Mouse (Mus musculus) MEL (cell line): ENCODE measurements around the gene Tmie. TPM values are rescaled to one million over a fixed set of nuclear protein-coding genes. Genes with fewer than 3 reads are reported as not detected.

Source experiments
- DNase-seq: peaks from one replicate; pipeline ENCODE4 v3.0.0; 2011; ENCODE audit warnings: low read depth, low spot score
- H3K27ac ChIP-seq: 2 replicates; pipeline ENCODE4 v1.5.1; 2012; ENCODE audit warnings: low read depth, mild to moderate bottlenecking, control low read depth, low read length, moderate library complexity; ENCODE audit not compliant: control insufficient read depth
- H3K27me3 ChIP-seq, 2 experiments: fragments of 150-350 bp in 1 of 2; sonication (generic) in 1 of 2; 2 replicates each; pipeline ENCODE4 v1.6.1; 2012; ENCODE audit warnings: low read length in 2 of 2, mild to moderate bottlenecking in 2 of 2, improper control_type of control experiment in 1 of 2, moderate library complexity in 1 of 2; ENCODE audit not compliant: insufficient read depth in 2 of 2, control insufficient read depth in 1 of 2
- H3K36me3 ChIP-seq, 2 experiments: 2 replicates each; pipeline ENCODE4 v1.6.1; 2012 to 2014; ENCODE audit warnings: low read length in 2 of 2, improper control_type of control experiment in 1 of 2, inconsistent platforms in 1 of 2, mild to moderate bottlenecking in 1 of 2; ENCODE audit not compliant: insufficient read depth in 2 of 2, control insufficient read depth in 1 of 2
- H3K4me1 ChIP-seq, 2 experiments: fragments of 150-350 bp in 1 of 2; sonication (generic) in 1 of 2; 2 replicates each; pipeline ENCODE4 v1.6.1; 2012; ENCODE audit warnings: low read length in 2 of 2, improper control_type of control experiment in 1 of 2, mild to moderate bottlenecking in 1 of 2; ENCODE audit not compliant: insufficient read depth in 2 of 2, control insufficient read depth in 1 of 2
- H3K4me3 ChIP-seq, 2 experiments: fragments of 150-350 bp in 1 of 2; sonication (generic) in 1 of 2; 2 replicates each; pipeline ENCODE4 v1.5.1; 2012; ENCODE audit warnings: low read depth in 2 of 2, low read length in 2 of 2, mild to moderate bottlenecking in 2 of 2, moderate library complexity in 2 of 2, control low read depth in 1 of 2, improper control_type of control experiment in 1 of 2; ENCODE audit not compliant: control insufficient read depth in 1 of 2, insufficient read depth in 1 of 2
- H3K79me2 ChIP-seq: 2 replicates; pipeline ENCODE4 v1.6.1; 2012; ENCODE audit warnings: mild to moderate bottlenecking, low read length, moderate library complexity; ENCODE audit not compliant: control insufficient read depth, poor library complexity, insufficient read depth
- H3K9ac ChIP-seq: 2 replicates; pipeline ENCODE4 v1.6.1; 2012; ENCODE audit warnings: low read depth, mild to moderate bottlenecking, control low read depth, low read length, moderate library complexity; ENCODE audit not compliant: control insufficient read depth, poor library complexity, severe bottlenecking
- H3K9me3 ChIP-seq: fragments of 150-350 bp; sonication (generic); replicated peaks from 2 replicates; pipeline ENCODE4 v1.6.1; 2012; ENCODE audit warnings: mild to moderate bottlenecking, low read length, improper control_type of control experiment, moderate library complexity; ENCODE audit not compliant: insufficient read depth
- BHLHE40 ChIP-seq: IDR thresholded peaks from 2 replicates; pipeline ENCODE4 v1.6.1; 2012; ENCODE audit warnings: low read depth, mild to moderate bottlenecking, inconsistent platforms, low read length, improper control_type of control experiment, borderline replicate concordance
- CTCF ChIP-seq, 3 experiments: IDR thresholded peaks in 2 of 3; conservative IDR thresholded peaks in 1 of 3; 2 replicates each; pipeline ENCODE4 v1.5.1; 2011 to 2012; ENCODE audit warnings: low read length in 3 of 3, low read depth in 2 of 3, mild to moderate bottlenecking in 2 of 3, improper control_type of control experiment in 1 of 3, inconsistent platforms in 1 of 3, mixed read lengths in 1 of 3, moderate library complexity in 1 of 3; ENCODE audit not compliant: control insufficient read depth in 1 of 3, insufficient read depth in 1 of 3, poor library complexity in 1 of 3, severe bottlenecking in 1 of 3
- E2F4 ChIP-seq: IDR thresholded peaks from 2 replicates; pipeline ENCODE4 v1.6.1; 2011; ENCODE audit warnings: low read depth, low read length, improper control_type of control experiment, borderline replicate concordance
- ELF1 ChIP-seq: IDR thresholded peaks from 2 replicates; pipeline ENCODE4 v1.6.1; 2014; ENCODE audit warnings: low read depth, mild to moderate bottlenecking, inconsistent platforms, low read length, improper control_type of control experiment, moderate library complexity
- EP300 ChIP-seq, 2 experiments: IDR thresholded peaks; 2 replicates each; pipeline ENCODE4 v1.6.1; 2011; ENCODE audit warnings: improper control_type of control experiment in 2 of 2, low read length in 2 of 2, low read depth in 1 of 2, mild to moderate bottlenecking in 1 of 2
- ETS1 ChIP-seq: IDR thresholded peaks from 2 replicates; pipeline ENCODE4 v1.6.1; 2012; ENCODE audit warnings: low read depth, mild to moderate bottlenecking, inconsistent platforms, low read length, improper control_type of control experiment, moderate library complexity
- GABPA ChIP-seq: IDR thresholded peaks from 2 replicates; pipeline ENCODE4 v1.6.1; 2012; ENCODE audit warnings: low read depth, mild to moderate bottlenecking, inconsistent platforms, low read length, improper control_type of control experiment, moderate library complexity
- GATA1 ChIP-seq: IDR thresholded peaks from 2 replicates; pipeline ENCODE4 v1.6.1; 2011; ENCODE audit warnings: low read depth, low read length, improper control_type of control experiment
- HCFC1 ChIP-seq: IDR thresholded peaks from 2 replicates; pipeline ENCODE4 v1.6.1; 2012; ENCODE audit warnings: low read depth, mild to moderate bottlenecking, inconsistent platforms, low read length, improper control_type of control experiment, moderate library complexity
- JUND ChIP-seq: IDR thresholded peaks from 2 replicates; pipeline ENCODE4 v1.6.1; 2011; ENCODE audit warnings: low read depth, mild to moderate bottlenecking, improper control_type of control experiment, low read length
- MAZ ChIP-seq: IDR thresholded peaks from 2 replicates; pipeline ENCODE4 v1.6.1; 2012; ENCODE audit warnings: low read depth, mild to moderate bottlenecking, inconsistent platforms, low read length, improper control_type of control experiment
- MEF2A ChIP-seq: IDR thresholded peaks from 2 replicates; pipeline ENCODE4 v1.6.1; 2014; ENCODE audit warnings: low read depth, mild to moderate bottlenecking, inconsistent platforms, low read length, improper control_type of control experiment; ENCODE audit not compliant: poor library complexity, insufficient replicate concordance, severe bottlenecking; ENCODE audit errors: extremely low read depth
- MXI1 ChIP-seq: IDR thresholded peaks from 2 replicates; pipeline ENCODE4 v1.6.1; 2011; ENCODE audit warnings: mild to moderate bottlenecking, low read depth, low read length, improper control_type of control experiment
- MYB ChIP-seq: IDR thresholded peaks from 2 replicates; pipeline ENCODE4 v1.6.1; 2011; ENCODE audit warnings: mild to moderate bottlenecking, low read depth, low read length, improper control_type of control experiment
- NELFE ChIP-seq: IDR thresholded peaks from 2 replicates; pipeline ENCODE4 v1.6.1; 2011; ENCODE audit warnings: low read depth, low read length, improper control_type of control experiment
- POLR2A ChIP-seq, 2 experiments: IDR thresholded peaks; 2 replicates each; pipeline ENCODE4 v1.6.1; 2011 to 2012; ENCODE audit warnings: low read length in 2 of 2, mild to moderate bottlenecking in 2 of 2, control low read depth in 1 of 2, improper control_type of control experiment in 1 of 2, low read depth in 1 of 2, moderate library complexity in 1 of 2; ENCODE audit not compliant: control insufficient read depth in 1 of 2, insufficient read depth in 1 of 2, poor library complexity in 1 of 2
- POLR2AphosphoS2 ChIP-seq: IDR thresholded peaks from 2 replicates; pipeline ENCODE4 v1.6.1; 2011; ENCODE audit warnings: low read length, improper control_type of control experiment
- POLR2AphosphoS5 ChIP-seq: IDR thresholded peaks from 2 replicates; pipeline ENCODE4 v1.6.1; 2012; ENCODE audit warnings: low read depth, borderline replicate concordance, mild to moderate bottlenecking, inconsistent platforms, low read length, moderate library complexity, mixed read lengths
- SIN3A ChIP-seq: IDR thresholded peaks from 2 replicates; pipeline ENCODE4 v1.6.1; 2012; ENCODE audit warnings: low read length, improper control_type of control experiment, inconsistent platforms
- TAL1 ChIP-seq: IDR thresholded peaks from 2 replicates; pipeline ENCODE4 v1.6.1; 2012; ENCODE audit warnings: mild to moderate bottlenecking, inconsistent platforms, low read length, moderate library complexity, mixed read lengths
- TBP ChIP-seq: IDR thresholded peaks from 2 replicates; pipeline ENCODE4 v1.8.0; 2011; ENCODE audit warnings: low read depth, low read length, improper control_type of control experiment
- TCF12 ChIP-seq: IDR thresholded peaks from 2 replicates; pipeline ENCODE4 v1.6.1; 2014; ENCODE audit warnings: low read depth, mild to moderate bottlenecking, inconsistent platforms, low read length, improper control_type of control experiment, moderate library complexity
- UBTF ChIP-seq: IDR thresholded peaks from 2 replicates; pipeline ENCODE4 v1.6.1; 2012; ENCODE audit warnings: low read depth, mild to moderate bottlenecking, inconsistent platforms, low read length, improper control_type of control experiment, moderate library complexity, borderline replicate concordance; ENCODE audit not compliant: insufficient read depth
- USF1 ChIP-seq: IDR thresholded peaks from 2 replicates; pipeline ENCODE4 v1.6.1; 2014; ENCODE audit warnings: low read depth, mild to moderate bottlenecking, inconsistent platforms, low read length, improper control_type of control experiment, moderate library complexity
- ZC3H11A ChIP-seq: IDR thresholded peaks from 2 replicates; pipeline ENCODE4 v1.6.1; 2012; ENCODE audit warnings: low read depth, mild to moderate bottlenecking, inconsistent platforms, low read length, improper control_type of control experiment
- ZKSCAN1 ChIP-seq: IDR thresholded peaks from 2 replicates; pipeline ENCODE4 v1.6.1; 2012; ENCODE audit warnings: low read depth, mild to moderate bottlenecking, inconsistent platforms, low read length, improper control_type of control experiment, moderate library complexity
- ZMIZ1 ChIP-seq: IDR thresholded peaks from 2 replicates; pipeline ENCODE4 v1.6.1; 2012; ENCODE audit warnings: low read depth, mild to moderate bottlenecking, inconsistent platforms, low read length, improper control_type of control experiment, moderate library complexity
- ZNF384 ChIP-seq: IDR thresholded peaks from 2 replicates; pipeline ENCODE4 v1.6.1; 2012; ENCODE audit warnings: low read depth, mild to moderate bottlenecking, inconsistent platforms, low read length, improper control_type of control experiment
- polyA plus RNA-seq, 2 experiments: library from polyadenylated mRNA; stranded (reverse) in 1 of 2; unstranded in 1 of 2; fragments of >175 nt in 1 of 2; fragments of >200 nt in 1 of 2; gene quantifications; 2 replicates each; pipeline versions ENCODE4 v1.2.1 to v1.2.4; 2012; ENCODE audit warnings: low replicate concordance in 2 of 2, low read depth in 1 of 2; ENCODE audit not compliant: insufficient read length in 2 of 2, insufficient read depth in 1 of 2, missing spikeins in 1 of 2
- total RNA-seq: library from RNA; depleted of rRNA; stranded (reverse); fragments of 300-350 nt; gene quantifications from 2 replicates; pipeline ENCODE4 v1.2.3, GENCODE M21; 2012

Gene Tmie
- total and polyA plus RNA-seq, 3 experiments: not detected

DNA sequence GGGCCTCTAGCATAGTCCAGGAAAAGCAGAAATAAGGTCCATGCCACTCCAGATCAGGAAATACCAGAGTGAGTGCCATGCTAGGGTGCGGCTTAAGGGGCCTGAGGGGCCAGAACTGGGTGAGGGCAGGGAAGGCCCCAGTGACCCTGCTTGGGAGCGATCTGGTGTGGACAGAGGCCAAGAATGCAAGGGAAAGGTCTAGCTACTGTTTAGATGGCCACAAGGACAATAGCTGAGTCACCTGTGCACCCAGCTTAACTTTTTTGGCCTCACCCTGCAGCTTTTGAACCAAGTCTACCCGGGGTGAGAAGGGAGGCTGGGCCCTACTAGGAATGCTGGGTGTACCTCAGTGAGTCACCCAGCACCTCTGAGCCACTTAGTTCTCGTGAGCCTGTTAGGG is 859 bp upstream of the Tmie start:
- Histone ChIP-seq H3K36me3 (no peaks in the 10 kb centered on the region), H3K27ac (no peak overlapping the region), H3K4me1 (no peaks in the 10 kb centered on the region), H3K9ac (no peak overlapping the region), H3K9me3 (no peaks in the 10 kb centered on the region), H3K27me3 (no peaks in the 10 kb centered on the region), H3K79me2 (no peaks in the 10 kb centered on the region), H3K4me3 (no peak overlapping the region)
- no peak for TF ChIP-seq MEF2A
- no peak for TF ChIP-seq MXI1
- TF ChIP-seq GABPA: no peak
- no peak for TF ChIP-seq ELF1
- TF ChIP-seq HCFC1: no peak
- TF ChIP-seq MYB: no peak
- no peak for TF ChIP-seq ETS1
- TF ChIP-seq NELFE: no peak
- TF ChIP-seq POLR2AphosphoS2: no peak
- TF ChIP-seq E2F4: no peak
- no peak for TF ChIP-seq JUND
- TF ChIP-seq EP300 (IDR thresholded peaks at IDR 0.05; ENCODE audit: low read depth in 1 of 2, low read length in 2 of 2): no peak
- no peak for TF ChIP-seq MAZ
- TF ChIP-seq USF1: no peak
- TF ChIP-seq ZC3H11A: no peak
- no peak for TF ChIP-seq ZNF384
- no peak for TF ChIP-seq SIN3A
- no peak for DNase-seq

DNA sequence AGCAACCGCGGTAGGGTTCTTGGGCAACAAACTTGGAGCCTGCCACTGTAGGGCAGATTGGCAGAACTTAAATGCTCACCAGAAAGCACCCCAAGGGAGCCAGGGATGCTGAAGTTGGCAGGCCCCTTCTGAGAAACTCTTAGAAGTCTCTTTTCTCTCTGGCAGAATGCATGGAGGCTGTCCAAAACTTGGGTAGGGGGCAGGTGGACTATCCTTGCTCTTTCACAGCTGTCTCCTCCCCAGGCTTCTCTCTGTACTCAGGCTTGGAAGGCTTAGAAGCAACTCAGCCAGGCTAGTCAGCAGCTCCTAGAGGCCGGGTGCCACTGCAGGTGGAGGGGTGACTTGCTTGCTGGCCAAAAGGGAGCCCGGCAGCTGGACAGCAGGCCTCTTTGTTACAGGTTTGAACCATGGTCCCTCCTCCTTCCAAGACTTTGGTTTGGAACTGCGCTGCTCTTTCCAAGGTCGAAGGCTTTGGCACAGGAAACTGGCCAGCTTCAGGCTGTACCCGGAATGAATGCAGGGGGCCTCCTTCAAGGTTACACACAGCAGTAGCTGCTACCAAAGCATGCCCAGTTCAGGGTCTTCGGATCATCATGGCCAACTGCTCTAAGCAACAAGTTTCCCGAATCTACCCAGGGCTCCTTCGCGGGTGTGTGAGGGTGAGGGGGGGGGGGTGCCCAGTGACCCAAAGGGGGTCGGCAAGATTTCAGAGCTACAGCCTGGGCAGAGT is 557 bp downstream of the Tmie start, which contains the start of gene Als2cl:
Als2cl (plus strand) TSS at position 680 of the 730 bp plus-strand sequence.
- no peaks in the 10 kb centered on the region for H3K9me3 ChIP-seq
- no peak within 1 kb of the TSS for H3K4me3 ChIP-seq
- no peak for TF ChIP-seq POLR2A (IDR thresholded peaks at IDR 0.05; ENCODE audit: control insufficient read depth in 1 of 2, insufficient read depth in 1 of 2, low read depth in 1 of 2, low read length in 2 of 2, poor library complexity in 1 of 2)
- no peak for TF ChIP-seq USF1
- no peak for TF ChIP-seq POLR2AphosphoS2
- TF ChIP-seq TCF12: no peak
- no peak for TF ChIP-seq EP300 (IDR thresholded peaks at IDR 0.05; ENCODE audit: low read depth in 1 of 2, low read length in 2 of 2)
- TF ChIP-seq E2F4: no peak
- no peak for TF ChIP-seq TBP
- no peak for TF ChIP-seq POLR2AphosphoS5
- TF ChIP-seq ZMIZ1: no peak
- TF ChIP-seq SIN3A: no peak
- TF ChIP-seq MAZ: no peak
- no peak for TF ChIP-seq UBTF
- no peak for TF ChIP-seq GATA1
- no peak for TF ChIP-seq ZKSCAN1
- no peak for TF ChIP-seq TAL1
- TF ChIP-seq BHLHE40: no peak
- TF ChIP-seq CTCF (IDR thresholded peaks at IDR 0.05 in 2 of 3, conservative IDR thresholded peaks at IDR 0.05 in 1 of 3; ENCODE audit: control insufficient read depth in 1 of 3, insufficient read depth in 1 of 3, low read depth in 2 of 3, low read length in 3 of 3, poor library complexity in 1 of 3, severe bottlenecking in 1 of 3): no peak
- H3K36me3 ChIP-seq: no peaks in the 10 kb centered on the region
- H3K27me3 ChIP-seq: no peaks in the 10 kb centered on the region
- H3K79me2 ChIP-seq: no peaks in the 10 kb centered on the region
- no peak within 1 kb of the TSS for H3K27ac ChIP-seq
- H3K4me1 ChIP-seq: no peaks in the 10 kb centered on the region
- no peak within 1 kb of the TSS for H3K9ac ChIP-seq
- DNase-seq: no peak
